Mouse (Mus musculus): ENCODE measurements around the gene Tatdn3. TPM values are rescaled to one million over a fixed set of nuclear protein-coding genes. Genes with fewer than 3 reads are reported as not detected.
A peak's percentile ranks its signal among the peaks of the same experiment; 100 is the strongest.

Gene Tatdn3
- polyA plus RNA-seq, 1 experiment from 2014 or later = 13.1 TPM

GRCm38 (mm10) chr1:191084951-191085559 lies 22.3 kb upstream of the Tatdn3 start:
- no peak overlapping the region for H3K4me2 ChIP-seq (replicated peaks; ENCODE audit: low read depth, low read length)
- H3K36me3 ChIP-seq (ENCODE audit: insufficient read depth, low read length) = peaks cover 31% of the 10 kb centered on the region
- H3K4me1 ChIP-seq (ENCODE audit: insufficient read depth, low read length) = no peaks in the 10 kb centered on the region
- no peaks in the 10 kb centered on the region for H3K27me3 ChIP-seq (ENCODE audit: insufficient read depth, low read length)
- ATAC-seq (ENCODE audit: low FRiP score, low TSS enrichment) = no peak
- 71% methylated on average over 5 of the region's 5 CpGs for WGBS
- H3K9me3 ChIP-seq (ENCODE audit: low read length) = no peaks in the 10 kb centered on the region
- H3K9ac ChIP-seq (replicated peaks; ENCODE audit: low read length) = no peak overlapping the region
- no peak overlapping the region for H3K27ac ChIP-seq (ENCODE audit: low read length)
- no peak overlapping the region for H3K4me3 ChIP-seq (ENCODE audit: low read length)

- 84% methylated on average over 8 of the region's 8 CpGs for WGBS
- Histone ChIP-seq H3K36me3 (ENCODE audit: insufficient read depth, low read length) (peaks cover 38% of the 10 kb centered on the region), H3K27me3 (ENCODE audit: insufficient read depth, low read length) (no peaks in the 10 kb centered on the region), H3K27ac (ENCODE audit: low read length) (no peak overlapping the region), H3K4me2 (replicated peaks; ENCODE audit: low read depth, low read length) (no peak overlapping the region), H3K4me1 (ENCODE audit: insufficient read depth, low read length) (no peaks in the 10 kb centered on the region), H3K9ac (replicated peaks; ENCODE audit: low read length) (no peak overlapping the region), H3K9me3 (ENCODE audit: low read length) (no peaks in the 10 kb centered on the region), H3K4me3 (ENCODE audit: low read length) (no peak overlapping the region)
- ATAC-seq (ENCODE audit: low FRiP score, low TSS enrichment) = 0 out of 2 replicates have a peak, but pooled peaks have one; percentile 25
These were observed 20.5 kb upstream of the Tatdn3 start for GRCm38 (mm10) chr1:191083230-191083629.

GRCm38 (mm10) chr1:191075199-191075883 lies 12.6 kb upstream of the Tatdn3 start:
- Histone ChIP-seq H3K9ac (replicated peaks; ENCODE audit: low read length) (no peak overlapping the region), H3K36me3 (ENCODE audit: insufficient read depth, low read length) (peaks cover 50% of the 10 kb centered on the region), H3K9me3 (ENCODE audit: low read length) (no peaks in the 10 kb centered on the region), H3K27me3 (ENCODE audit: insufficient read depth, low read length) (no peaks in the 10 kb centered on the region), H3K27ac (ENCODE audit: low read length) (peak overlapping the region; percentile 28; the same call in 1 of the 2 replicates), H3K4me1 (ENCODE audit: insufficient read depth, low read length) (no peaks in the 10 kb centered on the region), H3K4me3 (ENCODE audit: low read length) (no peak overlapping the region), H3K4me2 (replicated peaks; ENCODE audit: low read depth, low read length) (no peak overlapping the region)
- peak; percentile 53; the same call in 1 of the 2 replicates for ATAC-seq (ENCODE audit: low FRiP score, low TSS enrichment)
- 49% methylated on average over 10 of the region's 10 CpGs for WGBS

- 60% methylated on average over 4 of the region's 4 CpGs for WGBS
- Histone ChIP-seq H3K4me3 (ENCODE audit: low read length) (no peak overlapping the region), H3K27ac (ENCODE audit: low read length) (no peak overlapping the region), H3K4me1 (ENCODE audit: insufficient read depth, low read length) (no peaks in the 10 kb centered on the region), H3K9ac (replicated peaks; ENCODE audit: low read length) (no peak overlapping the region), H3K36me3 (ENCODE audit: insufficient read depth, low read length) (peaks cover 53% of the 10 kb centered on the region), H3K27me3 (ENCODE audit: insufficient read depth, low read length) (no peaks in the 10 kb centered on the region), H3K4me2 (replicated peaks; ENCODE audit: low read depth, low read length) (no peak overlapping the region), H3K9me3 (ENCODE audit: low read length) (no peaks in the 10 kb centered on the region)
- ATAC-seq (ENCODE audit: low FRiP score, low TSS enrichment) = 0 out of 2 replicates have a peak, but pooled peaks have one; percentile 28
These were observed 10.8 kb upstream of the Tatdn3 start for GRCm38 (mm10) chr1:191073486-191073885.

GRCm38 (mm10) chr1:191073001-191073400 lies 10.3 kb upstream of the Tatdn3 start:
- Histone ChIP-seq H3K36me3 (ENCODE audit: insufficient read depth, low read length) (peaks cover 48% of the 10 kb centered on the region), H3K9me3 (ENCODE audit: low read length) (no peaks in the 10 kb centered on the region), H3K4me1 (ENCODE audit: insufficient read depth, low read length) (no peaks in the 10 kb centered on the region), H3K27ac (ENCODE audit: low read length) (no peak overlapping the region), H3K4me3 (ENCODE audit: low read length) (no peak overlapping the region), H3K9ac (replicated peaks; ENCODE audit: low read length) (no peak overlapping the region), H3K4me2 (replicated peaks; ENCODE audit: low read depth, low read length) (no peak overlapping the region), H3K27me3 (ENCODE audit: insufficient read depth, low read length) (no peaks in the 10 kb centered on the region)
- peak; percentile 57; the same call in 1 of the 2 replicates for ATAC-seq (ENCODE audit: low FRiP score, low TSS enrichment)
- WGBS = 33% methylated on average over 6 of the region's 6 CpGs

GRCm38 (mm10) chr1:191072329-191072913 lies 9.7 kb upstream of the Tatdn3 start:
- no peaks in the 10 kb centered on the region for H3K4me1 ChIP-seq (ENCODE audit: insufficient read depth, low read length)
- H3K27ac ChIP-seq (ENCODE audit: low read length) = no peak overlapping the region
- ATAC-seq (ENCODE audit: low FRiP score, low TSS enrichment) = no peak
- H3K36me3 ChIP-seq (ENCODE audit: insufficient read depth, low read length) = peaks cover 46% of the 10 kb centered on the region
- H3K4me3 ChIP-seq (ENCODE audit: low read length) = no peak overlapping the region
- H3K4me2 ChIP-seq (replicated peaks; ENCODE audit: low read depth, low read length) = no peak overlapping the region
- no peaks in the 10 kb centered on the region for H3K27me3 ChIP-seq (ENCODE audit: insufficient read depth, low read length)
- WGBS = 88% methylated on average over 16 of the region's 16 CpGs
- no peak overlapping the region for H3K9ac ChIP-seq (replicated peaks; ENCODE audit: low read length)
- no peaks in the 10 kb centered on the region for H3K9me3 ChIP-seq (ENCODE audit: low read length)

- Histone ChIP-seq H3K4me2 (replicated peaks; ENCODE audit: low read depth, low read length) (no peak overlapping the region), H3K27me3 (ENCODE audit: insufficient read depth, low read length) (no peaks in the 10 kb centered on the region), H3K36me3 (ENCODE audit: insufficient read depth, low read length) (peaks cover 42% of the 10 kb centered on the region), H3K4me1 (ENCODE audit: insufficient read depth, low read length) (no peaks in the 10 kb centered on the region), H3K4me3 (ENCODE audit: low read length) (no peak overlapping the region), H3K9ac (replicated peaks; ENCODE audit: low read length) (no peak overlapping the region), H3K9me3 (ENCODE audit: low read length) (no peaks in the 10 kb centered on the region), H3K27ac (ENCODE audit: low read length) (no peak overlapping the region)
- ATAC-seq (ENCODE audit: low FRiP score, low TSS enrichment) = no peak
- 90% methylated on average over 6 of the region's 6 CpGs for WGBS
These were observed 8.9 kb upstream of the Tatdn3 start for GRCm38 (mm10) chr1:191071613-191072012.

- Histone ChIP-seq H3K9me3 (ENCODE audit: low read length) (no peaks in the 10 kb centered on the region), H3K4me3 (ENCODE audit: low read length) (no peak overlapping the region), H3K9ac (replicated peaks; ENCODE audit: low read length) (no peak overlapping the region), H3K4me1 (ENCODE audit: insufficient read depth, low read length) (no peaks in the 10 kb centered on the region), H3K27ac (ENCODE audit: low read length) (no peak overlapping the region), H3K4me2 (replicated peaks; ENCODE audit: low read depth, low read length) (no peak overlapping the region), H3K36me3 (ENCODE audit: insufficient read depth, low read length) (peaks cover 47% of the 10 kb centered on the region), H3K27me3 (ENCODE audit: insufficient read depth, low read length) (no peaks in the 10 kb centered on the region)
- 94% methylated on average over 4 of the region's 4 CpGs for WGBS
- no peak for ATAC-seq (ENCODE audit: low FRiP score, low TSS enrichment)
These were observed 7.5 kb upstream of the Tatdn3 start for GRCm38 (mm10) chr1:191070259-191070658.

- H3K4me3 ChIP-seq (ENCODE audit: low read length) = no peak overlapping the region
- H3K36me3 ChIP-seq (ENCODE audit: insufficient read depth, low read length) = peaks cover 47% of the 10 kb centered on the region
- no peak overlapping the region for H3K27ac ChIP-seq (ENCODE audit: low read length)
- no peaks in the 10 kb centered on the region for H3K27me3 ChIP-seq (ENCODE audit: insufficient read depth, low read length)
- H3K4me2 ChIP-seq (replicated peaks; ENCODE audit: low read depth, low read length) = no peak overlapping the region
- ATAC-seq (ENCODE audit: low FRiP score, low TSS enrichment) = no peak
- no peak overlapping the region for H3K9ac ChIP-seq (replicated peaks; ENCODE audit: low read length)
- WGBS = 73% methylated on average over 5 of the region's 5 CpGs
- peaks cover 10% of the 10 kb centered on the region for H3K4me1 ChIP-seq (ENCODE audit: insufficient read depth, low read length)
- no peaks in the 10 kb centered on the region for H3K9me3 ChIP-seq (ENCODE audit: low read length)
These were observed 5.6 kb upstream of the Tatdn3 start for GRCm38 (mm10) chr1:191068377-191068776.

- Histone ChIP-seq H3K4me1 (ENCODE audit: insufficient read depth, low read length) (peaks cover 16% of the 10 kb centered on the region), H3K4me3 (ENCODE audit: low read length) (no peak overlapping the region), H3K36me3 (ENCODE audit: insufficient read depth, low read length) (peaks cover 23% of the 10 kb centered on the region), H3K4me2 (replicated peaks; ENCODE audit: low read depth, low read length) (no peak overlapping the region), H3K9ac (replicated peaks; ENCODE audit: low read length) (no peak overlapping the region), H3K9me3 (ENCODE audit: low read length) (no peaks in the 10 kb centered on the region), H3K27me3 (ENCODE audit: insufficient read depth, low read length) (no peaks in the 10 kb centered on the region), H3K27ac (ENCODE audit: low read length) (no peak overlapping the region)
- 73% methylated on average over 4 of the region's 4 CpGs for WGBS
- no peak for ATAC-seq (ENCODE audit: low FRiP score, low TSS enrichment)
These were observed 2.5 kb upstream of the Tatdn3 start for GRCm38 (mm10) chr1:191065188-191065587.
